Mouse (Mus musculus): Measurements from ENCODE around the gene Usp8.
A peak's percentile ranks its signal among the peaks of the same experiment; 100 is the strongest.

The Usp8 gene

DNA sequence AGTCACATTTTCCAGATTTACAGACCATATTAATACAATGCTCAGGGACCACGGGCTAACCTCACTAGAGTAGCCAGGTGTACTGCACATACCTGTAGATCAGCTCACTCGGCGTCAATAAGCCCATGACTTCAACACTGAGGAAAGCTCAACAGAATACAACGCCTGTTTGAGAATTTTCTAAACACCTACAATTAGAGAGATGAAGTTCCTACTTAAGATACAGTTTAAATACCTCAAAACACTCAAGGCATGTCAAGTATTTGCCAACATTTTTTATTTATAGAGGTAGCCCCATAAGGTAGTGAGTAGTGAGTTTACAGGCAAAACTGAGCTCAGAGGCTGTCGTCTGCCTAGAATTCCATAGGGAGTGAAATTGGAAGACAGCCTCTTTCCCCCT lies 36.3 kb downstream of the Usp8 start:
- DNase-seq: no peak

DNA sequence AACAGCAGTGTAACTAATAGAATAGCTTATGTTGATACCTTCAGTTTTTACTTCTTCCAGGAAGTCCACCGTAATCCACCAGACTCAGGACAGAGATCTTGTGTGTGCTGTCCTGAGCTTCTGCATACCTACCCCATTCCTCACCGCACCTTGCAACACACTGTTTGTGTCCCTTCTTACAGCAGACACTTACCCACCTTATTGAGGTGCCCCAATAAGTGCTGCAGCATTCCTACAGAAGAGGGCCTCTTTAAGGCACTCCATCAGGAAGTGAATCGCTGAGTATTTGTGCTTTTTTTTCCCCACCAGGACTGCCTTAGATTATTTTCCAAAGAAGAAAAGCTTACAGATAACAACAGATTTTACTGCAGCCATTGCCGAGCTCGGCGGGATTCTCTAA lies 48.5 kb downstream of the Usp8 start:
- DNase-seq: no peak

DNA sequence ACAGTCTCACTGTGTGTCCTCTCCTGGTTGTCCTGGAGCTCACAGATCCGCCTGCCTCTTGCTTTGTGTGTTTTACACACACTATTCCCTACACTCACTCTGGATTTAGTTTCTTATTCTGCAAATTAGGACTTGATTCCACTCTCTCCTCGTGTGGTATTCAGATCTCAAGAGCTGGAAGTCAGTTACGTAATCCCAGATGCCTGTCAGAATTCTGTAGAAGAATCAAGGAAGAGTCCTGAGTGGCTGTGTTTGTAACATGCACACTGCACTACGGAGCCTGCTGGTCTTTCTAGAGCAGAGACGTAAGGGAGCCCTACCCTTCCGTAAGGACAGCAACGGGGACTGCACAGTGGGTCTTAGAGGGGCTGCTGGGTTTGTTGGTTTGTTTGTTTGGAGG lies 52.2 kb downstream of the Usp8 start:
- DNase-seq: no peak

DNA sequence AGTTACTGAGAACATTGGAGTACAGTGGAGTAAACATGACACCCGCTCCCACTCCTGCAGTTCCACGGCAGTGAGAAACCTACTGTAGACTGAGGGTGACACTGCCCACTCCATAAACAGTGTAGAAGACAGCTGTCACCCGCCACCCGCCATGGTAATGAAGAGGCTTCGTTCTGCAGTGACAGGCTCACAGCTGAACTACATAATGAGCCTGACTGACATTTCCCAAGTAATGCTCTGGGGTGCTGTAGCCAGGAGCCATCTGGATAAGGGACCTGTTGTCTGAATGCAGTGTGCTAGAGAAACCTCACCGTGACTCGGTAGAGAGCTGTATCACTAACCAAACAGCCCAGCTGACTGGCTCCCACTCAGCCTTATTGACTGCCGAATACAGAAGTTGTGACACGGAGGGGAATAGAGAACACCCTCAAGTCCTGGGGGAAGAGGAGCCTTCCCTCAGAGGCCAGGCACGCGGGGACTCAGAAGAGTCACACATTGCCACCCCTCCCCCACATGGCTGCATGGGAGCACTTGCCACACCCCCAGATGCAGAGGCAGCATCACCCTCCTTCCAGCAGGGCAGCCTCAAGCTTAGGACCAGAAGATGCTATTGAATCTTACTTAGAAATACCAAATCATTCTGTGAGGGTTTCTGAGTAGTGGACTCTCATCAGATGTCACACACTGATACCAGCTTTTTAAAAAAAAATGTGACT lies 58.9 kb downstream of the Usp8 start:
- DNase-seq: no peak

DNA sequence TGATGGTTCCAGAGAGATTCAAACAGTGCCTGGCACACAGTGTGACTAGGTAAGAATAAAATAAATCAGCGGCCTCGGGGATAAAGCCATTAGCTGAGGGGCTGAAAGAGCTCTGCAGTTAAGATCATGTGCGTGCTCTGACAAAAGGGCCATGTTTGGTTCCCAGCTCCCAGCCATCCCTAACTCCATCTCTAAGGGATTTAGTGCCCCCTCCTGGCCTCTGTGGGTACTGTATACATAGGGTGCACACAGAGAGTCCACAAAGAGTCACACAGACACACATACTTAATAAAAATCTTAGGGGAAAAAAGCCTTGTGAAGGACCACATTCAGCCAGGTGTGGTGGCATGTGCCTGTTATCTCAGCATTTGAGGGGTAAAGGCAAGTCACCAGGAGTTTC lies 60.5 kb downstream of the Usp8 start:
- DNase-seq: no peak

DNA sequence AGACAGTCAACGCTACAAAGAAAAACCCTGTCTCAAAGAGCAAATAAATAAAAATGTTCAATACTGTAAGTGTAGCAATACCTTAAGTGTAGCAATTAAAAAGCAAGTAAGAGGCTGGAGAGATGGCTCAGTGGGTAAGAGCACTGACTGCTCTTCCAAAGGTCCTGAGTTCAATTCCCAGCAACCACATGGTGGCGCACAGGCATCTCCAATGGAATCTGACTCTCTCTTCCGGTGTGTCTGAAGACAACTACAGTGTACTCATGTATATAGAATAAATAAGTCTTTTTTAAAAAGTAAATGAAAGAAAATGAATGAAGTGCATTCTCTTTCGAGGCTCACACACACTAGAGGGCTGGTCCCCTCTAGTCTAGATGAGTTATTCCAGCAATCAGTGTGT lies 61.1 kb downstream of the Usp8 start:
- DNase-seq: no peak

DNA sequence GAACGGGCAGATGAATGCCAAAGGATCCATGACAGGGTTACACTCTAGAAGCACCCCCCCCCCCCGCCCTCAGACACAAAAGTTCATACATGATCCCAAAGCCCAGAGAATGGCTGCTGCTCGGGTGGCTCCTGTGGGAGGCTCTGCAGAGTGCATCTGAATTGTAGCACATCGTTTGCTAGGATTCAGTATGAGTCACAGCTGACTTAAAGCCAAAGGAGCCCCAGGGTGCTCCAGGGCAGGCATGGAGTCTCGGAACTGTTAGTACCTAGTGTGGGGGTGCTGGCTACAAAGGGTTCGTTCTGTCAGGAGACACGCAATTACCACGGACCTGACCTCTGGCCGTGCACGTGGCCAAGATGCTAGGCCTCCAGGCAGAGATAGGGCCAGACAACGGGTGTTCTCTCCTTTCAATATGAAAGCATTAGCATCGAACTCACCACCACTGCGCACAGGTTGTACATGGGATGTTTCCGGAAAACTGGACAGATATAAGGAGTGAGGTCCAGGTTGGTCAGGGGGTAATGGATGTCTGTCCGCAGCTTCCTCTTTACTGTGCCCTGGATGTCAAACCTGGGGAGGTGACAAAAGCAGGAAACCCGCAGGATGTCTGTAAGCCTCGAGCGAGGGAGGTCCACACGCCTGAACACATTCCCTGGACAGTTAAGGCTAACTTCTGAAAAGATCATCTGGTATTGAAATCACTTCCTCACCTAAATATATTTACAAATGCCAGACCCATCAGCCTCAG lies 62.5 kb downstream of the Usp8 start:
- no peak for DNase-seq

DNA sequence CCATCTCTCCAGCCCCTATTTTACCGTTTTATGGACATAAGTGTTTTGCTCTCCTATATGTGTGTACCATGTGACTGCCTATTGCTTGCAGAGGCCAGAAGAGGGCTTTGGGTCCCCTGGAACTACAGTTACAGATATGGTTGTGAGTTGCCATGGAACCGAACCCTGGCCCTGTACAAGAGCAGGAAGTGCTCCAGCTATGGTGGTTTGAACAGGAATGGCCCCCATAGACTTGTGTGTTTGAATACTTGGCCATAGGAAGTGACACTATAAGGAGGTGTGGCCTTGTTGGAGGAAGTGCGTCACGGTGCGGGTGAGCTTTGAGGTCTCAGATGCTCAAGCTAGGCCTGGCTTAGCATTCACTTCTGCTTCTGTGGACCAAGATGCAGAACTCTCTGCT lies 65.1 kb downstream of the Usp8 start:
- no peak for DNase-seq

DNA sequence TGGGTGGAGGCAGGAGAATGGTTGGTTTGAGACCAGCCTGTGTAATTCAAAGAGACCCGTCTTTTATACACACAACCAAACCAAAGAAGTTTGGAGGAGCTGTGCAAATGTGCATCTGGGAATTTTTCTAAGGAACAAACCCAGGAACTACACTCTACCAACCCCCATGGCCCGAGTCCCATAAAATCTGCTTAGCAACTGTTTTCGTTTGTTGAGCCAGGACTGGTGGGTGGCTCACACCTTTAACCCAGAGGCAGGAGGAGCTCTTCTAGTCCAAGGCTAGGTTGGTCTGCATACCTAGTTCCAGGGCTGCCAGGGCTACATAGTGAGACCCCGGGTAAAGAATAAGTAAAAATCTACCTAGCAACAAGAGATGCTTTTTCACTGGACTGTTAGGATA lies 68.8 kb downstream of the Usp8 start:
- DNase-seq: no peak

DNA sequence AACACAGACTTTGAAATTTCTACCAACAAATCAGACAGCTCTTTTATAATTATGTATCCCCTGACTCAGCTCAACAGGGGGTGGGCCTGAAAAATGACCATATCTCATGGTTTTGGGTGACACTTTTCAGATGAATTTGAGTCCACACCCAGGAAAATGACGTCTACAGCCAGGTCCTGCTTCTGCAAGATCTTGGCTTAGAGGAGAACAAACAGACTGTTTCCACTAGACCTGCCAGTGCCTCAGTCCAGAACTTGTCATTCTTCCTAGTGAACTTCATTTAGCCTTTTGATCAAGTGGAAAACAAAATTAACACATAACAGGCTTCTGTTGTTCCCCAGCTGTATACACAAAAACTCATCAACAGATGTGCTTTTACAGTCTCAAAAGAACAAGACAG lies 69.3 kb downstream of the Usp8 start:
- DNase-seq: no peak

DNA sequence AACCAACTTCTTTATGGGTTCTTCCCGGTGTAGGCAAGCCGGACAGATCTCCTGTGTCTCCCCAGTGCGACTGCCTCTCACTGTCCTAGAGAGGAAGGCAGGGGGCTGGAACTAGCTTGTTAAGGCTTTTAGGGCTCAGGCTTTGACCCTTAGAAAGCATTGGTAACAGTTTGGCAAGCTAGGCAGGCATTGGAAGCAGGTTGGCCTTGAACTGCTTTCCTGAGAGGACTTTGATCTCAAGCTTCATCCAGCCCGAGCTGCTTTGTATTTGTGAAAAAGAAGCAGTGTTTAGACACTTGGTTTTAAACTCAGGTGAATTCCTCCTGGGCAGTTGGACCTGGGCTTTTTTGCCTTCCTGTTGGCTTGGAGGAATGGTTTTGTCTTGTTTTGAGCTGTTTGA lies 71.7 kb downstream of the Usp8 start:
- DNase-seq: no peak

DNA sequence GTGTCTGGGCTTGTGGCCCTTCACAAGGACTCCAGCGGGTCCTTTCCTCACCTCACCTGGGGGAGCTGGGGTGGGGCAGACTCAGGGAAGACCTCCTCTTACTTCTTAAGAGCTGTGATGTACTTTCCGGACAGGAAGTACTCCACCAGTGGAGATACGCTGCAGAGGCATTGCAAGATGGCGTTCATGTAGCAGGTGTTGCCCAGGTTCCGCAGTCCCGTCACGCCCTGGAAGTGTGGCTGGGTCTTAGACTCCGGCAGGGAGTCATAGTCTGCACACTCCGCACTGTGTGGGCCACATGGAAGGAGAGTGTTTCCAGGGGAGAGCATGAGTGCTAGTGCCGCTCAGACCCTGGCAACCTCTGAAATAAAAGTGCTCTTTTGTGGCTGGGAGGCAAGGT lies 73.2 kb downstream of the Usp8 start:
- no peak for DNase-seq

DNA sequence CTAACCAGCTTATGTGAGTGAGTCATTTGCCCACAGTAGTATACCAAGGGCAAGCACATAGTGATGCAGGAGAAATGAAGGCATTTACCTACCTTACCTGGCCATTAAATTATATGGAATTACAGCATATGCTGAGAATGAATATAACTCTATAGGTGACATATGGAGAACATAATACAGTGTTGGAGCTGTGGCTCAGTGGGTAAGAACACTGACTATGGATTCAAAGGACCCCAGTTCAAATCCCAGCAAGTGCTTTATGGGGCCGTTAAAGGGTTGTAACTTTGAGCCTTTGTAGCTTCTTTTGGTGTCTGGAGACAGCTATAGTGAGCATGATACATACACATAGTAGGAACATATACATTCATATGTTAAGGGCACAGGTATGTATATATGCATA lies 74.3 kb downstream of the Usp8 start:
- DNase-seq: no peak

DNA sequence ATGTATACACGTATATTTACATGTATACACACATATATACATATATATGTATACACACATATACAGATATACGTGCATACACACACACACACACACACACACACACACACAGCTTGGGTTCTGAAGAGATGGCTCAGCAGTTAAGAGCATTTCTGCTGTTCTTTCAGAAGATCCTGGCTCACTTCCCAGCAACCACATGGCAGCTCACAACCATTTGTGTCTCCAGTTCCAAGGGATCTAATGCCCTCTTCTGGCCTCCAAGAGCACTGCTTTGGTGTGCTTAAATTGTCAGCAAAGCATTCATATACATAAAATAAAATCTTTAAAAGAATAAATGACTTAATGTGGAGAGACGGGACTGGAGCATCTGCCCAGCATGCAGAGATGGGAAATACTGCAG lies 75.3 kb downstream of the Usp8 start:
- peak; percentile 63 for DNase-seq

DNA sequence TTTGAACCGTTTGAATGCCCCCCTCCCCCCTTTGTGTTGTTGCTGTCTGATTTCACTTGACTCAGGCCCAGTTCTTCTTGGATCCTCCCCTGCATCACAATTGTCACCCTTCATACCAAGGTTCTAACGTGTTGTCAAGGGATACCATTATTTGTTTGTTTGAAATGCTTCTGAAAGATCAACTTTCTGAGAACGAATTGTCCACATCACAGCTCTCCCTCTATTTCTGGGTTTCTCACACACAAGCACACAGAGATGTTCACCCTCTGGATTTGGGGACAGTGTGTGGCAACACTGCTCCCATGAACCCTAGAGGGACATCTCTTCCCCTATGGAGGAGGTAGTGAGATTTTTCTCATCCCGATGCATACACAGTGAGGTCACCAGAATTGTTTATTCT lies 76.2 kb downstream of the Usp8 start, which contains the start of gene Usp50:
TSS of gene Usp50 (minus strand) at position 101 of the 400 bp plus-strand sequence.
- no peak for DNase-seq

DNA sequence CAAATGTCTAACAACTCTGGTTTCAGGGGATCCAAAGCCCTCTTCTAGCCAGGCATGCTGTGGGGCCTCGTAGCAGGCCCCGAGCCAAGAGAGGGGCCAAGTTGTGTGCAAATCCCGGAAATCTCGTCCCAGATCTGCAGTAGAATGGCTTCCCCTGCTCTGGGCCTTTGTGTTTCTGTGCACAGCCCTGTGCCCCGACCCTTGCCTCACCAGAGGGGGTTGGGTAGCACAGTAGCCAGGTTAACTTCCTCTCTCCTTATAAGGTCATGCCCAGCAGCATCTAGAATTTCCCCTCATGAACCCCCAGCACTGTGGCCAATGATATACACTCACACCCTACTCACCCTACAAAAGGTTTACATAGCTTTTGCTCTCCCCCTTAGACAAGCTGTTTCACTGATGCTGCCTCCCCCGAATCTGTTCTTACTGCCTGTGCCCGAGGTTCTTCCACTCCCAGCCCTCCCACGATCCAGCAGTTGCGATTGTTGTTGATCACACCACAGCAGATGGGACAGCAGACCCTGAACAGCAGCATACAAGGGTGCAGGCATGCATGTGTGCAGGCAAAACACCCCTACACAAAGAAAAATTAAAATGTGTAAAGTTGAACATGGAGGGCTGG lies 80.7 kb downstream of the Usp8 start:
- no peak for DNase-seq

DNA sequence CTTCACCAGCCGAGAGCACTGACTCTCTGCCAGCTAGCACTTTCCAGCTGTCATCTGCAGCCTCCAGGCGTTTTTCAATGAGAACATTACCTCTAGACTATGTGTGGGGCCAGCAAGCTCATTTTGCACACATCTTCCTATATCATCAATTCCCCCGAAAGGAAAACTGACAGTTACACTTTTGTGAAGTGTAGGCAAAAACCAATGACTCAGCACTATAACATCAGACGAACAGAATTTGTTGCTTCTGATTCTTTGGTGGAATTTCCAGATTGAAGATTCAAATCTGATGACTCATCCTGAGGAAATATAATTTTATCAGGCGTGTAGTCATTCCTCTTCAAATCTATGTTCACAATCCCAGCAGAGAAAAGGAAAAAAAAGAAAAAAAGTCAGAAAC lies 85.5 kb downstream of the Usp8 start:
- no peak for DNase-seq

DNA sequence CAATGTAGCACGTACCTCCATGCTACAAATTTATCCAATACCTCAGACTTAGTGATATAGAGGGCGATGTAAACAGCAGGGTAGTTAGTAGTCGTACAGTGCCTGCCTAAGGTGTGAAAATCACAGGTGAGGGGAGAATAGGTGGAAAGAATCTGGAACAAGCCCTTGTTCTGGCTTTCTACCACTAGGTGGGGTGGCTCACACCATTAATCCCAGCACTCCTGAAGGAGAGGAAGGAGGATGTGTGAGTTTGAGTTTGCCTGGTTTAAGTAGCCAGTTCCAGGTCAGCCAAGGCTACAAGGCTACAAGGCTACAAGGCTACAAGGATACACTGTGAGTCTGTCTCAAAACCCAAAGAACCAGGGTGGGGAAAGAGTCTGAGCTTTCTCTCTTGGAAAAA lies 88.6 kb downstream of the Usp8 start:
- DNase-seq: no peak

DNA sequence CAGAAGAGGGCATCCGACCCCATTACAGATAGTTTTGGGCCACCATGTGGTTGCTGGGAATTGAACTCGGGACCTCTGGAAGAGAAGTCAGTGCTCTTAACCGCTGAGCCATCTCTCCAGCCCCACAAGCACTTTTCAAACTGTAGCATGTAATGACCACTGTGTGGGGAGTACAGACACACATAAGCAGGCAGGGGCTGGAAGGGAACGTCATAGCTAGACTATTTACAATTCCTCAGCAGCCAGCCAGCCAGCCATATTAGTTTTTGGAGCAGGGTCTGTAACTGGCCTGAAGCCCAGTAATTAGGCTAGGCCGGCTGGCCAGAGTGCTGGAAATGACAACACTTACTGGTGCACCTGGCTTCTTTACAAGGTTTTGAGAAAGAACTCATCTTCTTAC lies 91.3 kb downstream of the Usp8 start:
- DNase-seq: no peak

DNA sequence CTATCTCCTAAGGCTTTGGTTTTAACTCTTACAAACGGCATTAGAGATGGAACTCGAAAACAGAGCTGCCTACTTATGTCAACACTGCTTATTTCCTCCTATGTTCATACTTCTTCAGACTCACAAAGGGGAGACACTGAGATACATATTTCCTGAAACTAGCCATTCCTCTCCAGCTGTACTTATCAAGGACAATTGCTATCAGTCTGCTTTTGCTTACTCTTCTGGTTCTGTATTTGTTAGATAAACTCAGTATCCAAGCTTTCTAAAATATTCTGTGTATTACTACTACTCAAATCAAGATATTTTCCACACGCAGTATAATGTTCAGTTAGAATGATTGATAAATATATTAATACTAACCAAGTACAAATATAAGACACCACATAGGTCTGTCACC lies 94.9 kb downstream of the Usp8 start:
- no peak for DNase-seq
